In the genomic region with DNA sequence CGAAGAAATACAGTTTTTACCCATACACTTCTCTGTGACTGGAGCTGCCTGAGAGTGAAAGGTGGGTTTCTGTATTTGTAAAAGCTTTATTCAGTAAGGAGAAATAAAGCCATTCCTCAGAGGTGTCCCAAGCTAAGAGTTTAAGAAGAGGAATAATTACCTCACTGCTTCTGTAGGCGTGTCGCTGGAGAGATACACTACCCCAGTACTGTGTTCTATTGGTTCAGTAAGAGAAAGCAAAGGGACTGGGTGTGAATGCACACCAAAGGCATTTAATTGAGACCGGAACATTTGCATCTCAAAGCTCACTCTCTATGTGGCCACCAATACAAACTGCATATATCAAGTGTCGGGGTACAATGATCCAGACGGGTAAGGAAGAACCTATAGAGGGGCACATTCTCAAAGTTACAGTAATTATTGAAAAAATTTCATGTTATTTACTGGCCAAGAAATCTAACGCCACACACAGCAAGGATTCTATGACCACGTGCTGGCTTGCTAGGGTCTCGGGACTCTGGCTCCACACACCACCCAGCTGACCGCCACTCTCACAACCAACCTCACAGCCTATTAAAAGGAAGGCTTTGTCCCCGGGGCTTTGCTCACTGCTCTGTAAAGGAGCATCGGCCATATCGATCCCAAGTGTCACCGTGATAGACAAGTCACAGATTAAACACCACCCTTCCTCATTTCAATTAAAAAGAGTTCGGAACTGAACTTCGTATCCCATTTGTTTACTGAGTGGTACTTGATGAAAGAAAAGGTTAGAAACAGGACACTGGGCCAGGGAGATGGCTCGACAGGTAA, we compare ENCODE assay signal across 14 mouse cellular contexts.
DNase-seq lines count a peak whose midpoint lies in the region; ATAC-seq and TF ChIP-seq lines count a peak whose summit lies in the region.
"Had no signal": no experiment of that assay in that cellular context is flagged by ENCODE, and none has a peak within 500 bp of the region (broad histone marks: within the 10 kb centered on the region; RNA-seq: fewer than 3 reads in every experiment).

No protein-coding gene starts in this region.

- ATAC-seq in forebrain, postnatal 0 days: peak; percentile 48; the same call in 1 of the 2 replicates
- ATAC-seq in midbrain, embryonic 12.5 days (ENCODE audit: low FRiP score, low read depth): peak; percentile 83
- ATAC-seq in monocyte, adult 5-6 weeks (replicated peaks; ENCODE audit: insufficient number of reproducible peaks, low FRiP score, low TSS enrichment, poor library complexity, severe bottlenecking): no peak
- ATAC-seq in megakaryocyte progenitor cell, adult 5-6 weeks (replicated peaks; ENCODE audit: poor library complexity): no peak

- 10% methylated on average over 17 of the region's 17 CpGs for WGBS in forebrain, postnatal 0 days
- 13% methylated on average over 17 of the region's 17 CpGs for WGBS in midbrain, embryonic 12.5 days

- no peak overlapping the region for H3K4me3 ChIP-seq in ES-E14 (ENCODE audit: insufficient read depth in 1 of 2, low read depth in 1 of 2, low read length in 2 of 2, poor library complexity in 1 of 2, severe bottlenecking in 1 of 2)
- no peak overlapping the region for H3K4me3 ChIP-seq in forebrain, postnatal 0 days (ENCODE audit: low read depth, low read length)
- no peak overlapping the region for H3K4me3 ChIP-seq in midbrain, embryonic 12.5 days
- H3K4me3 ChIP-seq: heart, embryonic 12.5 days; liver, embryonic 15.5 days; stomach, embryonic 15.5 days had no signal

- H3K4me1 ChIP-seq in ES-E14 (ENCODE audit: control insufficient read depth in 2 of 2, insufficient read depth in 2 of 2, low read length in 2 of 2, poor library complexity in 1 of 2): peaks cover 0 to 20% of the 10 kb centered on the region in 2 experiments; a peak in 2 of 4 replicates
- H3K4me1 ChIP-seq in forebrain, postnatal 0 days (ENCODE audit: insufficient read depth): peaks cover 9% of the 10 kb centered on the region
- peaks cover 97% of the 10 kb centered on the region for H3K4me1 ChIP-seq in midbrain, embryonic 12.5 days

- H3K27me3 ChIP-seq in forebrain, postnatal 0 days (ENCODE audit: insufficient read depth, low read length): no peaks in the 10 kb centered on the region
- no peaks in the 10 kb centered on the region for H3K27me3 ChIP-seq in midbrain, embryonic 12.5 days
- H3K27me3 ChIP-seq: heart, embryonic 12.5 days; liver, embryonic 15.5 days; stomach, embryonic 15.5 days had no signal

- H3K27ac ChIP-seq in ES-E14 (ENCODE audit: insufficient read depth, low read depth, low read length, poor library complexity, severe bottlenecking): no peak overlapping the region
- H3K27ac ChIP-seq in forebrain, postnatal 0 days (ENCODE audit: low read depth, low read length): no peak overlapping the region
- peak overlapping the region; percentile 76 for H3K27ac ChIP-seq in midbrain, embryonic 12.5 days (replicated peaks)
- H3K27ac ChIP-seq: liver, embryonic 15.5 days; macrophage; stomach, embryonic 15.5 days had no signal

- no peak for TF ChIP-seq CTCF in forebrain, postnatal 0 days (IDR thresholded peaks at IDR 0.05; ENCODE audit: low read depth)

- no peaks in the 10 kb centered on the region for H3K9me3 ChIP-seq in ES-E14 (ENCODE audit: control insufficient read depth, insufficient read depth, low read depth, low read length)
- H3K9me3 ChIP-seq in forebrain, postnatal 0 days (ENCODE audit: low read length): no peaks in the 10 kb centered on the region
- no peaks in the 10 kb centered on the region for H3K9me3 ChIP-seq in midbrain, embryonic 12.5 days
- H3K9me3 ChIP-seq: heart, embryonic 12.5 days; liver, embryonic 15.5 days; stomach, embryonic 15.5 days had no signal

- H3K9ac ChIP-seq in ES-E14 (ENCODE audit: insufficient read depth, low read depth, low read length, poor library complexity, severe bottlenecking): no peak overlapping the region
- no peak overlapping the region for H3K9ac ChIP-seq in forebrain, postnatal 0 days
- 0 out of 2 replicates have a peak overlapping the region, but pooled peaks have one; percentile 7 for H3K9ac ChIP-seq in midbrain, embryonic 12.5 days (replicated peaks)
- H3K9ac ChIP-seq: heart, embryonic 12.5 days; liver, embryonic 15.5 days; stomach, embryonic 15.5 days had no signal

- in situ Hi-C loops in ES-E14 (cut with MboI; ENCODE audit: low sequenced_read_pairs in 2 of 2, unreplicated experiment in 2 of 2): no loop called here

- DNase-seq in ES-E14 (ENCODE audit: low read depth, low spot score): peak; percentile 13
- DNase-seq in embryo, embryonic 11 days: peak; percentile 64
- DNase-seq in forebrain, postnatal 0 days: no peak
- DNase-seq in spleen, adult 12 weeks (ENCODE audit: low spot score): no peak
- no peak for DNase-seq in cerebellum, adult 8-10 months
- DNase-seq: gastrocnemius, postnatal 10 days; thymus, postnatal 36 days had no signal

- peaks cover 2% of the 10 kb centered on the region; the same call in 1 of the 2 replicates for H3K36me3 ChIP-seq in ES-E14 (ENCODE audit: control insufficient read depth, insufficient read depth, low read length, poor library complexity, severe bottlenecking)
- no peaks in the 10 kb centered on the region for H3K36me3 ChIP-seq in forebrain, postnatal 0 days (ENCODE audit: insufficient read depth)
- no peaks in the 10 kb centered on the region for H3K36me3 ChIP-seq in midbrain, embryonic 12.5 days
- H3K36me3 ChIP-seq: heart, embryonic 12.5 days; liver, embryonic 15.5 days; stomach, embryonic 15.5 days had no signal

- no peak overlapping the region for H3K4me2 ChIP-seq in forebrain, postnatal 0 days (ENCODE audit: low read depth)
- H3K4me2 ChIP-seq in midbrain, embryonic 12.5 days (replicated peaks): peak overlapping the region; percentile 28
- H3K4me2 ChIP-seq: heart, embryonic 12.5 days; liver, embryonic 15.5 days; stomach, embryonic 15.5 days had no signal

TF ChIP-seq in ES-E14, 5 proteins besides CTCF, POLR2A, EP300 and RAD21:
- TF ChIP-seq HCFC1 (IDR thresholded peaks at IDR 0.05; ENCODE audit: borderline replicate concordance, insufficient read depth, low read length) (no peak), CHD2 (IDR thresholded peaks at IDR 0.05; ENCODE audit: low read depth, low read length) (no peak), MAFK (IDR thresholded peaks at IDR 0.05; ENCODE audit: insufficient read depth, low read depth, low read length) (no peak), ZNF384 (IDR thresholded peaks at IDR 0.05; ENCODE audit: low read depth, low read length) (no peak), ZC3H11A (IDR thresholded peaks at IDR 0.05; ENCODE audit: borderline replicate concordance, low read depth, low read length) (no peak)
TF ChIP-seq in ES-E14: peak in this region for 0.

Comparison
In these comparisons a context has a peak if more than half of its experiments do, and no peak if none do; other contexts are left out.
1. DNase-seq: peak in ES-E14 (single experiment) and embryo, embryonic 11 days (single experiment); none in forebrain, postnatal 0 days (single experiment), spleen, adult 12 weeks (single experiment) and cerebellum, adult 8-10 months (single experiment).
2. ATAC-seq: peak in forebrain, postnatal 0 days (single experiment) and midbrain, embryonic 12.5 days (single experiment); none in monocyte, adult 5-6 weeks (single experiment) and megakaryocyte progenitor cell, adult 5-6 weeks (single experiment).